Mouse (Mus musculus) olfactory bulb, adult 2 months (tissue): ENCODE data around the gene Rpl29.

ENCODE experiments used
- CTCF ChIP-seq: fragments of 200-500 bp; IDR thresholded peaks from 2 replicates; pipeline ENCODE4 v1.5.1; 2012; ENCODE audit warnings: low read depth, mild to moderate bottlenecking, low read length, moderate library complexity; ENCODE audit not compliant: insufficient read depth
- POLR2A ChIP-seq: fragments of 200-500 bp; IDR thresholded peaks from 2 replicates; pipeline ENCODE4 v1.6.1; 2012; ENCODE audit warnings: mild to moderate bottlenecking, low read depth, low read length, moderate library complexity; ENCODE audit not compliant: insufficient read depth

GRCm38 (mm10) chr9:106463122-106464063, 34.1 kb downstream of the Rpl29 start:
- no peak for TF ChIP-seq CTCF
- no peak for TF ChIP-seq POLR2A
